Mouse (Mus musculus): Measurements from ENCODE around the gene Rmi2. TPM values are rescaled to one million over a fixed set of nuclear protein-coding genes. Genes with fewer than 3 reads are reported as not detected.
"Not testable (repeated sequence)": the region's sequence is repeated elsewhere in the genome, so short reads cannot be mapped to it uniquely, and the experiment has no call there.

Rmi2 gene
- total RNA-seq (2021), result under 1 TPM; 0.27 to 0.33 TPM
- long read RNA-seq, experiment 1, partial matches to known transcripts, result 0 of 1 reads
- long read RNA-seq, experiment 1, other reads (novel, unspliced or antisense), result 1 of 1 reads
- long read RNA-seq, experiment 2, result 0 reads

DNA sequence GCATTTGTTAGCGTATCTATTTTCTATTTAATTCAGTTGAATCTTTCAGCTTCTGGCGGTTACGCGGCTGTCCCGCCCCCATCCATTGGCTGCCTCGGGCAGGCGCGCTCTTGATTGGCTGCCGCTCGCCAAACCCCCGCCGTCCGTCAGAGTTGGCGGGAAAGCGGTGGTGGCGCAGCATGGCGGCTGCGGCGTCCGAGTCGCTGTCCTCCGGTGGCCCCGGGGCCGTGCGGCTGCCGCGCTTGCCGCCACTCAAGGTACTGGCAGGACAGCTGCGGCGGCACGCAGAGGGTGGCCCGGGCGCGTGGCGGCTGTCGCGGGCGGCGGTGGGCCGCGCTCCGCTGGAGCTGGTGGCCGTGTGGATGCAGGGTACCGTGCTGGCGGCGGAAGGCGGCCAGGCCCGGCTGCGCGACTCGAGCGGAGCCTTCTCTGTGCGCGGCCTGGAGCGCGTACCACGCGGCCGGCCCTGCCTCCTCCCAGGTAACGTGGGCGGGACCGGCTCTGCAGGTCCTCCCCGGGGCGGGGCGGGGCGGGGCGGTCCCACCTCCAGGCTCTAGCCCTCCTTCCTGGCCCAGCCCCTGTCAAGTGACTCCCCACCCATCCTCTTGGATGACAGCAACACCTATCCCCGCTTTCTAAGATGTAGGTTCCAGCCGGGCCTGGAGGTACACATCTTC, at the start of gene Rmi2:
Gene Rmi2 (plus strand): TSS at position 149 of the 677 bp plus-strand sequence.
- peak; percentile 88 to 92 for DNase-seq

DNA sequence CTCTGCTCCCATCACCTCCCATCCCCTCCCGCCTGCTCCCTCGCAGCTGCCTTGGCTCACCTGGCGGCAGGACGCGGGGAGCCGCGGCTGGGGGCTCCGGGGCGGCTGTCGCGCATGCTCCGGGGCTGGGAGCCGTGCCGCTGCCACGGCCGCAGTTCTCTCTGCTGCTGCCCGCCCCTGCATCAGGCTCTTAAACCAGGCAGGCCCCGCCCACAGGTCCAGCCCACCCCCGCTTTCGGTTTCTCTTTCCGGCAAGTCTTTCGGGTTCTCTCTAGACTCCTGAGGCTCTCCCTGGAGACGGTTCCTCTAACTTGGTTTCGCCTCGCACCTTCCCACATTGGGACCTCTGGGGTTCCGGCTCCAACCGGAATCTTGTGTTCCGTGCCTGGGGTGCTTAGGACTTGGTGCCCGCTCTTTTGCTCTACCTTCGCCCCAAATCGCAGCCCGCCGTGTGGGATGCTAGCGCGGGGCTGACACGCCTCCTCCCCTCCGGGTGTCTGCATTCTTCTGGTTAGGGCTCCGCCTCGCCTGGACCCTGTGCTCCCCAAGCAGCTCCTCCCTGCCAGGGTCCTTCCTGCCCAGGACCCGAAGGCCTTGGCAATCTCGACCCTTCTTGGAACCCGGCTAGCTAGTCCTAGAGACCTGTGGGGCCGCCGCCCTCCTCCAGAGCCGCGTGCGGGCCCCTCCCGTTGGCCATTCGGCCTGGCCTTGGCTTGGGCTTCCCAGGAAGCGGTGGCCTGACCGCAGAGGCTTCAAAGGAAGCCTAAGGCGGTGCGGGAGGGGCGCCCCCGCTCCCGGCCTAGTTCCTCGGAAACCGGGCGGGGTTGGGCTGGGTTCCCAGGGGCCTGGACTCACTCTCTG, 49.3 kb upstream of the Rmi2 start, which contains the start of gene Socs1:
Gene Socs1 (minus strand): TSS at position 166 of the 861 bp plus-strand sequence.
- DNase-seq, result peak; percentile 90 to 92

DNA sequence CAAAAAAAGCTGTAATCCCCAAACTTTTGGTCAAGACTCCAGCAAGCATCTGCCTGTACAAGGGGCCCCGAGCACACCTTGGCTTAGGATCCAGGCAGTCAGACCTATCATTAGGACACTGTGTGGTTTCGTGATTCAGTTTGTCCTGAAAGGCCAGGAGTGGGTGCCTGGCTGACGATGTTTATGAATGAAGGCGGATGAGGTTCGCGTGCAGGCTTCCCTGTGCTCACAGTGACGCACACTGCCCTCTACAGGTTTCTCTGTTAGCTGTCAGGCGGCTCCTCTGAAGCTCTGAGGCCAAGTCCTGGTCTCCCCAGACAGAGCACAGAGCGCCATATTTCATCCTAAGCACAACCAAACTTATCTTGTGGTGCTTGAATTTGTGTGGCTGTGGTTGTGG, 48.6 kb upstream of the Rmi2 start:
- peak; percentile 86 to 90 for DNase-seq

DNA sequence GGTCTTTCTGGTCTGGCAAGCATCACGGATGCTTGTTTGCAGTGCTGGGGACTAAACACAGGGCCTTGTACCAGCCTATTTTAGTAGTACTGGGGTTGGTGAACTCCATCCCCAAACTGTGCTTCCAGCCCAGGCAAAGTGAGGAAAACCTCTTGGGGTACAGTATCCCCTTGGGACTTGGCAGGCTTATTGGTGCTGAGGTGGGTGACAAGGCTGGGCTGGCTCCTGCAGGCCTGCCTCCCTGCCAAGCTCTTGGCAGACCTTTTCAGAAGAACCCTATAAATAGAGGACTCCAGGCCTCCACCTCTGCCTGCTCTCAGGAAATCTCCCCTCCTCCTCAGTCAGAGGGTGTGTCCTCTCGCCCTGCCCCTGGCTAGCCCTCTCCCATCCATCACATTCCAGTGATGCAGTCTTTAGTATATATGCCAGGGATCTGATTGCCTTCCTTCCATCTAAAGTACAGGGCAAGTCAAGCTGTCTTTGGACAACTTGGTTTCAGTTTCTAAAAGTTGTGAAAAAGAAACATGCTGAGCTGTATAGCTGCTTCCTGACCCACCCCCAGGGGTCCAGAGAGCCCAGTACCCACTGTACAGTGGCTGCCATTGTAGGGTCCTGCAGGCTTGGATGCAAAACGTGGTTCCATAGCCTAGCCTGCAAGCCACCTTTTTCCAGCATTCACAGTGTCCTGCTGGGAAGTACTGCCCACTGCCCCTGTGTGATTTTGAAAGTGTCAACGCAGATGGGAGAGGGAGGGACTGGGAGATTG, 47.9 kb upstream of the Rmi2 start:
- DNase-seq, result peak; percentile 56 to 60

DNA sequence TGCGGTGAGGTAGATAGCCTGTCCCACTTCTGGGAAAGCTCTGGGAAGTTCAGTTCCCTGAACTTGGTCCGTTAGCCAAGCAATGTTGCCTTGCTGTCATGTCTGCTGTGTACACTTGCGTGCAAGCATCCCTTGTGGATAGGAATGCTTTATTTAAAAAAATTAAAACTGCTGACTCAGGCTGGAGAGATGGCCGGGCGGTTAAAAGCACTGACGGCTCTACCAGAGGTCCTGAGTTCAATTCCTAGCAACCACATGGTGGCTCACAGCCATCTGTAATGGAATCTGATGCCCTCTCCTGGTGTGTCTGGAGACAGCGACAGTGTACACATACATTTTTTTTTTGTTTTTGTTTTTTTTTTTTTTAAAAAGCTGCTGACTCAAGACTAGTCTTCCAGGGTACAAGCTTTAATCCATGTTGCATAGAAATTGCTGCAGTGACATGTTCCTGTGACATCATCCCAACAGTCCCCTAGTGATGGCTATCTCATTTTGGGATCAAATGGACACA, 47.3 kb upstream of the Rmi2 start:
- DNase-seq, result no peak

DNA sequence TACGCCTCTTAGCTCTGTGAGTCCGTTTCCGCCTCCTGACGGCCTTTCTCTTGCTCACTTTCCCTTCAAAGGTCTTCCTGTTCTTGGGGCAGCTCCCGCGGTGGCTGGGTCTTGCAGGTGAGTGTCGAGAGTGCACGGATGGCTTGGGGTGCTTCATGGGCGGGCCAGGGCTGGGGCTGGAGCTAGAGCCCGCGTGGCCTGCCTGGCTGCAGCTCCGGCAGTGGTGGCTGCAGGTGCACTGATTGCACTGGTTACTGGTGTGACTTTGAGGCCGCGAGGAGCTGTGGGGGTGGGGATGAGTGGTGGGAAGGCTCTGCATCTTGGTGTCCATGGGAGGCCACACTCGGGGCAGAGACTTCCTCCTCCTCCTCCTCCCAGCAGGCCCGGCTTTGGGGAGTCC, 46.6 kb upstream of the Rmi2 start, which contains the start of gene Tnp2:
Gene Tnp2 (minus strand): TSS at position 390 of the 400 bp plus-strand sequence.
- no peak for DNase-seq

DNA sequence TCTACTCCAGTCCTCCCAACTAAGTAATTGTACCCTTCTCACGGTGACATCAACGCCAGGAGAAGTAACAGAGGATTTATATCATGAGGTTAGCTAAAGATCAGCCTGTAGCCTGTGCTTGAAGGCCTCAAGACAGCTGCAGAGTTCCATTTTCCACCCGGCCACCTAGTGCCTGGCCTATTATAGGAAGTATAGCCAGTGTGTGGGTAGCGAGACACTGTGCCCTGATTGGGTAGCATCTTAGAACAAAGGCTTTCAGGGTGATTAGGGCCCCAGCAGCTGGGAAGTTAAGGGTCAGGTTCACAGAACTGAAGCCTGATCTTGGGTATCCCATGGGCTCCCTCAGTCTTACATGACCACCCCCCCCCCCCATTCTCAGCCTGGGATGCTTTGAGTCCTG, 46.0 kb upstream of the Rmi2 start:
- DNase-seq, result no peak

DNA sequence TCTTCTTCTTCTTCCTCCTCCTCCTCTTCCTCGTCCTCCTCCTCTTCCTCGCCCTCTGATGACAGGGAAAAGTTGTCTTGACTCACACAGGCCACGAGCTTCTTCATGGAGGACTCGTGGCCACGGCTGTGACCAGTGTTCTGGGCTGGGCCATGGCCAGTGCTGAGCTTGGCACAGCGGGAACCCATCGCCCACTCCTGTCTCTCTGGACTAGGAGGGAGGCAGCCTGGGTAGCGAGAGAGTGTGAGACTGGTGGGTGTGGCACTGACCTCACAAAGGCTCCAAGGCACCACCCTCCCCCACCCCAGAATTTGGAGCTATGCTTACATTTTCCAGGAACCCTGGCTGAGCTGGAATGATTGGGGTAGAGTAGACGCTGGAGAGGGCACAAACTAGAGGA, 44.2 kb upstream of the Rmi2 start, which contains the start of gene Prm3:
Gene Prm3 (minus strand): TSS at position 213 of the 400 bp plus-strand sequence.
- no peak for DNase-seq

DNA sequence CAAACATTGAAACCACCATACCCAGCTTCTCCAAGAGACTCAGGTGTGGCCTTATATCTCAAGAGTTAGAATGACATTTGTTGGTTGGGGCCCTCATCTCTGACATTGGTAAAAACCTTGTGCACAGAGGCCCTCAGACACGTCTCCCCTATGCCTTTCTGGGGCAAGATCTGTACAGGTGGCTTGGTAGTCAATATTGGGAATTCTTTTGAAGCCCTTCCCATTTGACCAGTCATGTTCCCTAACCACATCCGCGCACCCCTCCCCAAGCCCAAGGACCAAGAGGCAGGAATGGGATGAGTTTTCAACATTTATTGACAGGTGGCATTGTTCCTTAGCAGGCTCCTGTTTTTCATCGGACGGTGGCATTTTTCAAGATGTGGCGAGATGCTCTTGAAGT, 38.8 kb upstream of the Rmi2 start, which contains the start of gene Prm2:
Gene Prm2 (minus strand): TSS at position 101 of the 400 bp plus-strand sequence.
- no peak for DNase-seq

DNA sequence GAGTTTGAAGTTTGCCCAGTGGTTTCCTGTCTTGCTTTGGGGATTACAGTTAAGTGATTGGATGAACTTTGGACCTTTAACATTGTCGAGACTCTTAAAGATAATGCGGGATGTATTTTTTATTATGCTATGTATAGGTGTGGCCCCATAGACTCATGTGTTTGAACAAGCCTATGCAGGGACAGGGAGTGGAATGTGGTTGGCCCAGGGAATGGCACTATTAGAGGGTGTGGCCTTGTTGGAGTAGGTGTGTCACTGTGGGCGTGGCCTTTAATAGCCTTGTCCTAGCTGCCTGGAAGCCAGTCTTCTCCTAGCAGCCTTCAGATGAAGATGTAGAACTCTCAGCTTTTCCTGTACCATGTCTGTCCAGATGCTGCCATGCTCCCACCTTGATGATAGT, 32.4 kb upstream of the Rmi2 start:
- not testable (repeated sequence) for DNase-seq

DNA sequence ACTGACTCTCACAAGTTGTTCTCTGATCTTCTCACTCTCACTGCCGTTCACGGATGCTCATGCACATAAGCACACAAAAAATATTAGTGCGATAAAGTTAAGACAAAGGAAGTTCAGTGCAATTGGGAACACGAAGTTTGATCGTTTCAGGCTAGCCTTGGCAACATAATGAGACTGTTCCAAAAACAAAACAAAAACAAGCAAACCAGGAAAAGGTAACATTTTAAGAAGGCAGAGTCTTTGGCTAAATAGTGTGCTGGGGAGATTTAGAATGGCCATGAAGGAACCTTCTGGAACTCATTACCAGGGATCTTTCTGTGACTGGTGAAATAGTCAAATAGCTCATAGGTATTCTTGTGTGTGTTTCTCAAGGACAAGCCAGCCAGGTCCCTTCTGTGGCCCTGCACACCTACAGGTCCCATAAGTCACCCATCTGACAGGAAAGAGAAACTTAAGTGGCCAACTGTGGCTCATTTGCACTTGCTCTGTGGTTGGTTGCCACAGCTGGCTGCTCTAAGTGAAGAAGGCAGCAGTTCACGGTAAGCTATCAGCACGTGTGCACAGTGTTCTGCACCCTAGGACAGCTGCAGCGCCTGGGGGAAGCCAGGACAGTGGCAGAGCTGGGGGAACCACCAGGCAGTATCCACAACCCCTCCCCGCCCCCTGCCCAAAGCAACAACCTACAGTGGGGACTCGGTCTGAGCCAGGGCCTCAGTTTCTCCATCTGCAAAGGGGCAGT, 28.9 kb upstream of the Rmi2 start, which contains the start of gene Prm1:
Gene Prm1 (minus strand): TSS at position 51 of the 739 bp plus-strand sequence.
- no peak for DNase-seq

DNA sequence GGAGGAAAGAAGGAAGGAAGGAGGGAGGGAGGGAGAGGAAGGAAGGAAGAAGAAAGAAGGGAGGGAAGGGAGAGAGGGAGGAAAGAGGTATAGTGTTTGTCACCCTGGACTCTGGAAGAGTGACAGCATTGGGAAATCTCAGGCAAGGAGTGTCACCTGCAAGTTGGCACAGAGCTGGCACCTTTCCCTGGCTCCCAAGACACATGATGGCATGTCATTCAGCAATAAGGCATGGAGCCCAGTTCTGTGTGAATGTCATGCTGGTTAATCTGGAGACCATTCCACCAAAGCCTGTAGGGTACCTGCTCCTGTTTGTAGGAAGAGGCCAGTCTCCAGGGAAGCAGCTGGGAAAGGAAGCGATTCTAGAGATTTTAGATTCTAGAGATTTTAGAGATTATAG, 24.5 kb upstream of the Rmi2 start:
- DNase-seq, result no peak

DNA sequence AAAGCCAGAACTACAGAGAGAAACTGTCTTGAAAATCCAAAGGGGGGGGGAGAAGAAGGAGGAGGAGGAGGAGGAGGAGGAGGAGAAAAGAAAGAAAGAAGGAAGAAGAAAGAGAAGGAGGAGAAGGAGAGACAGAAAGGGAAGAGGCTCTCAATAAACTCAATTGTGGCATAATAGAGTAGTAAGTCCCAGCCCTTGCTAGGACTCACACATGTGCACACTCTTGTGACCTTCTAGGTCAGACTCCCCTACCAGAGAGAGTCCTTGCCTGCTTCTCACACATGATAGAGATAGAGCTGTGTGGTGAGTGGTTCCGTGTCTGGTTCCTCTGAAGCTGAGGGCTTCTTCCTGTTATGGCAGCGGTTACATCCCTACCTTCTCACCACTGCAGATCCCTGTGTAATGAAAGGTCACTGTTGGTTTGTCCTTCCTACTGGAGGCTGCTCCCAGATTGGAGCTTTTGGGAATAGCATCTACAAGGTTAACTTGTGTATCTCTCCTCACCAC, 21.9 kb upstream of the Rmi2 start, which contains the start of gene Gm11172:
Gene Gm11172 (plus strand): TSS at position 51 of the 507 bp plus-strand sequence.
- no peak for DNase-seq

DNA sequence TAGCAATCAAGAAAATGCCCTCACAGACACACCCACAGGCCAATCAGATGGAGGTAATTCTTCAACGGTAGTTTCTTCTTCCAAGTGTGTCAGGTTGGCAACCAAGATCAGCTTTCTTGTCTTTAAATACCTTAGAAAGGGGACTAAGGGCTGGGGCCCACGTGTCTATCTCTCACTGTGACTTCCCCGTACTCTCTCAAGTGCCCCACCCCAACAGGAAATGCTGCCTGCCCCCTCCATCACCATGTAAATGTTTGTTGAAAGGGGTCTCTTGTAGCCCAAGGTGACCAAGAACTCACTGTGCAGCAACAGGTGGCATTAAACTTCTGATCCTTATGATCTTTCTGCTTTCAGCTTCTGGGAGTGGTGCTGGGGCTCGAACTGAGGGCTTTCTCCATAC, 21.1 kb upstream of the Rmi2 start:
- DNase-seq, result no peak

DNA sequence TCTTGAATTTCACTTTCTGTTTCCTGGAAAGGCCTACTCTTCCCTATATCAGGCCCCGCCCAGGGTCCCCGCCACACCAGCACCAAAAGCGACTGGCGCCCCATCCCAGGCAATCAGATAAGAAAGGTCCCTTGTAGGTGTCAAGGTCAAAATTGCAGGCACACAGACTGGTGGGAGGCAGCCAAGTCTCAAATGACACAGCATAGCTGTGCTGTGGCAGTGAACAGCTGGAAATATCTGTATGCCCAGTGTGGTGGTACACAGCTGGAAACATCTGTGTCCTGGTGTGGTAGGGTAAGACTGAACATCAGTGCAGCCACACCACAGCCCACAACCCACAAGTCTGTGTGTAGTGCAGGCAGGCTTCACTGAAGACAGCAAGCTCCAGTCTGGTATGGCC, 20.0 kb upstream of the Rmi2 start:
- peak in 1 of 2 experiments; percentile 21 for DNase-seq

DNA sequence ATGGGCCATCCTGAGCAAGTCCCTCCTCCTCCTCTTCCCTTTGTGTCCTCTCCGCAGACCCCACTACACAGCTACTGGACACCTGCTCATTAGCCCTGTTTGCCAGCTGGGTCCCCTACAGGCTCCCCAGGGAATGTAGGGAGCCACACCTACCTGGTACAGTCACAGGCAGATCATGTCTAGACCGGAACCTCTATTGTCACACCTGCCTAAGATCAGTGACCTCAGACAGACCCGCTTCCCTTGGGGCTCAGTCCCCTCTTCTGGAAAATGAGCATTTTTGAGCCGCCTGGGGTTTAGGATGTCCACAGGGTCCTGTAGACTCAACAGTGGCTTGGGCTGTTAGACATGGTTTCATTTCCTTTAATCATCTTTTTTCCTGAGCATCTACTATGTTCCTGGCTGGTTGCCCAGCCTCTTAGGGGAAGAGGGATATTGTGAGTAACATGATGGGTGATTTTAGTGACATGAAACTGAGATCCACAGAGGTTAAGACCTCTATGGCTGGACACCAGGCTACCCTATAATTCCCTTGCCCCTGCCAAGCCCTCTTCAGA, 16.2 kb upstream of the Rmi2 start:
- DNase-seq, result no peak

DNA sequence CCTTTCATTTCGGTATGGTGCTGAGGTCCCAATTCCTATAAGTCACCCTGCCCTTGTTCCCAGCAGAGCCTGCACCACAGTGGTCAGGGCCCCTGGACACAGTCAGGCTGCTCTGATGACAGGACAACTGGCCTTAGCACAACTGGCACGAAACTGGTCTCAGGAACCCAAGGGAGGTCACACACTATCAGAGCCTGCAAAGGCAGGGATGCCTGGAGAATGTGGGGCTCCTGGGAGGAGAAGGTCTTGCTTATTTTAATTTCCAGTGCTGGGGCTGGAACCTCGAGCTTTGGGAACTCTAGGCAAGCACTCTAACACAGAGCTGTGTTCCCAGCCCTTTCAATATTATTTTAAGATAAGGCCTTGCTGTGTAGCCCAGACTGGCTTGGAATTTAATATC, 14.9 kb upstream of the Rmi2 start:
- peak in 1 of 2 experiments; percentile 47 for DNase-seq

DNA sequence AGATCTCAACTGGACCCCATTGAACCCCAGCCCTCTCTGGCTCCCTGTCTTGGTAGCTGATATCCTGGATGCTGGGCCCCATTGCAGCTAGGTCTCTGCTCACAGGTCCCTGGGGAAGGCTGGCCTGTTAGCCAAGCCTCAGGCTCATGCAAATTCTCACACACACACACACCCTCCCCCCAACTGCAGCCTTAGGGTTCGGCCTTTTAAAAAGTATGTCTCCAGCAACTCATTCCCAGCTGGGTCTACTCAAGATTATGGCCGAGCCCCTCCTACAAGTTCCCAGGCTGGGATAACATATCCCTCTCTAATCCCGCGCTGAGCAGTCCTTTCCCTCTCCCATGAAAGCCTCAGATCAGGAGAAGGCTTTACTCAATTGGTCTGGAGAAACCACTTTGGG, 13.5 kb upstream of the Rmi2 start:
- peak in 1 of 2 experiments; percentile 51 for DNase-seq

DNA sequence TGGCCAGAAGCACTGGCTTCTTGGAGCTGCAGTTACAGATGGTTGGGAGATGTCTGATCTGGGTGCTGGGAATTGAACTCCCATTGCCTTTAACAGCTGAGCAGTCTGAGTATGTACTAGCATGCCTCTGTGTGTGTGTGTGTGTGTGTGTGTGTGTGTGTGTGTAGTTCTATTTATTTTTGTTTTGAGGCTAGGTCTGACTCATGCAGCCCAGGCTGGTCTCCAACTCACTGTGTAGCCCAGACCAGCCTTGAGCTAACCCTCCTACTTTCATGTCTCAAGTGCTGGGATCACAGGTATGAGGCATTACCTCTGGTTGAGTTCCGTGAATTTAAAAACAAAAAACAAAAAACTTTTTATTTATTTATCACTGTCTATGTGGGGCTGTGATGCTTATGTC, 10.3 kb upstream of the Rmi2 start:
- DNase-seq, result no peak

DNA sequence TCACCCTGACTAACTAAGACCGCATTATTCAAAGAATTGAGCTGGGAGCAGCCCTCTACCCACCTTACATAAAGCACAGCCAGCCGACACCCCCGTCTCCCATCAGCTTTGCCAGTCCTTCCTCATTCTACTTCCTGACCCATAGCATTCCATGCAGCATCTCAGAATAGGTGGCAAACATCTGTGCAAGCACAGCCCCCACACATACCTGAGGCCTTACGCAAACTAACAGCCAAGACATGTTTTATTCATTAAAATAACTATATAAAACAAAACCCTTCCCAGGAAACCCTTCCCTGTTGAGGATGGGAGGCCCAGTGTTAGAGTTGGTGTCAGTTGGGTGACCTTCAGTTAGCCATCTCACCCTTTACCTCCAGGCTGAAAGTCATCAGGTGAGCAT, 9.0 kb upstream of the Rmi2 start:
- DNase-seq, result no peak
